Mouse (Mus musculus): ENCODE data around the gene Serhl.

GRCm38 (mm10) chr15:83093687-83094086, 4.4 kb downstream of the Serhl start:
- no peak for TF ChIP-seq POLR2A (IDR thresholded peaks at IDR 0.05; ENCODE audit: low read depth, low read length)
- no peak for TF ChIP-seq RAD21 (IDR thresholded peaks at IDR 0.05; ENCODE audit: low read depth, low read length)
- no peak for TF ChIP-seq USF2 (conservative IDR thresholded peaks at IDR 0.05; ENCODE audit: low read depth, low read length)
- no peak for TF ChIP-seq UBTF (IDR thresholded peaks at IDR 0.05; ENCODE audit: low read depth, low read length)
- no peak for TF ChIP-seq CTCF (conservative IDR thresholded peaks at IDR 0.05 in 1 of 2, IDR thresholded peaks at IDR 0.05 in 1 of 2; ENCODE audit: low read depth in 2 of 2, low read length in 2 of 2)
- TF ChIP-seq JUND (conservative IDR thresholded peaks at IDR 0.05; ENCODE audit: low read depth, low read length): no peak
- TF ChIP-seq EP300 (IDR thresholded peaks at IDR 0.05; ENCODE audit: low read length): no peak
- TF ChIP-seq HCFC1 (IDR thresholded peaks at IDR 0.05; ENCODE audit: low read depth, low read length): no peak
- no peak for TF ChIP-seq USF1 (IDR thresholded peaks at IDR 0.05; ENCODE audit: low read depth, low read length)

Data from CH12.LX (cell line).